24 mouse cellular contexts compared by ENCODE assay signal in genomic region chr4:125433511-125433910, GRCm38 (mm10). TPM values are rescaled to one million over a fixed set of nuclear protein-coding genes. Genes with fewer than 3 reads are reported as not detected.
"Had no signal": no experiment of that assay in that cellular context is flagged by ENCODE, and none has a peak within 500 bp of the region (broad histone marks: within the 10 kb centered on the region; RNA-seq: fewer than 3 reads in every experiment).

No protein-coding gene starts in this region.

- DNase-seq: gastrocnemius, postnatal 14 days; gastrocnemius, postnatal 36 days; heart, adult 11 months; heart, adult 2 months; heart, postnatal 10 days; heart, postnatal 4 days; kidney, adult 18-20 months; kidney, adult 8-10 months; kidney, postnatal 10 days; kidney, postnatal 25 days; kidney, postnatal 4 days; liver; liver, embryonic 13.5 days had no signal

- H3K9me3 ChIP-seq: intestine, embryonic 15.5 days; limb, embryonic 10.5 days; limb, embryonic 12.5 days; liver, embryonic 13.5 days had no signal

- H3K9ac ChIP-seq: heart, embryonic 12.5 days; hindbrain, embryonic 14.5 days; intestine, embryonic 15.5 days; limb, embryonic 12.5 days; liver, embryonic 13.5 days had no signal

- ATAC-seq: hindbrain, embryonic 16.5 days; inflammation-experienced regulatory T-cells, adult 6 months; intestine, embryonic 15.5 days; intestine, postnatal 0 days had no signal

- H3K4me2 ChIP-seq: heart, embryonic 12.5 days; hindbrain, embryonic 14.5 days; intestine, embryonic 15.5 days; limb, embryonic 12.5 days; liver, embryonic 11.5 days; liver, embryonic 13.5 days had no signal

- H3K36me3 ChIP-seq: heart, embryonic 12.5 days; intestine, embryonic 15.5 days; limb, embryonic 10.5 days; limb, embryonic 12.5 days; liver, embryonic 13.5 days had no signal

- H3K27me3 ChIP-seq: intestine, embryonic 15.5 days; liver, embryonic 13.5 days had no signal

- H3K4me3 ChIP-seq: heart, adult 2 months; heart, embryonic 12.5 days; intestine, embryonic 15.5 days; layer of hippocampus, adult 2 months; left cerebral cortex, adult 2 months; limb, embryonic 10.5 days; limb, embryonic 12.5 days; liver, embryonic 13.5 days had no signal

- H3K27ac ChIP-seq: heart, adult 2 months; hindbrain, embryonic 14.5 days; intestine, embryonic 15.5 days; layer of hippocampus, adult 2 months; left cerebral cortex, adult 2 months; limb, embryonic 10.5 days; limb, embryonic 12.5 days; liver, embryonic 13.5 days had no signal

- H3K4me1 ChIP-seq: intestine, embryonic 15.5 days; limb, embryonic 10.5 days; limb, embryonic 12.5 days; liver, embryonic 13.5 days had no signal

RNA-seq across cellular contexts. Expression of gene Grik3, which starts 57.0 kb away (rescaled TPM):
- polyA plus RNA-seq: inflammation-experienced regulatory T-cells, adult 6 months; limb, embryonic 10.5 days; limb, embryonic 12.5 days had no signal
